Mouse (Mus musculus): ENCODE measurements around the gene Scd3. TPM values are rescaled to one million over a fixed set of nuclear protein-coding genes. Genes with fewer than 3 reads are reported as not detected.
"Not testable (repeated sequence)": the region's sequence is repeated elsewhere in the genome, so short reads cannot be mapped to it uniquely, and the experiment has no call there.

The Scd3 gene
- total RNA-seq, 2 experiments from 2014 or later = 1.5 to 1.6 TPM

GRCm38 (mm10) chr19:44230212-44230611 is 27.1 kb downstream of the Scd3 start:
- peak in 1 of 2 experiments; percentile 27 for DNase-seq (ENCODE audit: low spot score in 2 of 2)
- intact Hi-C loops (cut with DNase I) = no loop called here

GRCm38 (mm10) chr19:44231608-44232151 is 28.6 kb downstream of the Scd3 start:
- intact Hi-C loops (cut with DNase I) = no loop called here
- no peak for DNase-seq (ENCODE audit: low spot score in 2 of 2)

DNA sequence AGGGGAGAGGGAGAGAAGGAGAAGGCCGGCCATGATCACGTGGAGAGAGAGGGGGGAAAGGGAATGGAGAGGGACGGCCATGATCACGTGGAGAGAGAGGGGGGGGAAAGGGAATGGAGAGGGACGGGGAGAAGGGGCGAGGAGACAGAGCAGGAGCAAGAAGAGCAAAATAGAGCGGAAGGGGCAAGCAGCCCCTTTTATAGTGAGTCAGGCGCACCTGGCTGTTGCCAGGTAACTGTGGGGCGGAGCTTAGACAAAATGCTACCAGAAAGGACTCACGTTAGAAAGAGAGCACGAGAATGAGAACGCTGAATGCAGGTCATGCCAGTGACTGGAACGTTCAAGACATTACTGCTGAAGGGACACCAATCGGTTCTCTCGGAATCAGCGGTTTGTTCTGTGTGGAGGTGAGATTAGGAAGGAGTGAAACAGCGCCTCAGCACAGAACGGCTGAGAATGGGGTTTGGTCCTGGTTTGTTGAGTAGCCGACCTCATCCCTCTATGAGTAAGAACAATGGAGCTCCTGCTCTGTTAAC is 34.5 kb downstream of the Scd3 start:
- intact Hi-C loops (cut with DNase I) = no loop called here
- peak in 1 of 2 experiments; percentile 6 for DNase-seq (ENCODE audit: low spot score in 2 of 2)

GRCm38 (mm10) chr19:44238906-44239305 is 35.8 kb downstream of the Scd3 start:
- DNase-seq (ENCODE audit: low spot score in 2 of 2) = no peak
- intact Hi-C loops (cut with DNase I) = no loop called here

DNA sequence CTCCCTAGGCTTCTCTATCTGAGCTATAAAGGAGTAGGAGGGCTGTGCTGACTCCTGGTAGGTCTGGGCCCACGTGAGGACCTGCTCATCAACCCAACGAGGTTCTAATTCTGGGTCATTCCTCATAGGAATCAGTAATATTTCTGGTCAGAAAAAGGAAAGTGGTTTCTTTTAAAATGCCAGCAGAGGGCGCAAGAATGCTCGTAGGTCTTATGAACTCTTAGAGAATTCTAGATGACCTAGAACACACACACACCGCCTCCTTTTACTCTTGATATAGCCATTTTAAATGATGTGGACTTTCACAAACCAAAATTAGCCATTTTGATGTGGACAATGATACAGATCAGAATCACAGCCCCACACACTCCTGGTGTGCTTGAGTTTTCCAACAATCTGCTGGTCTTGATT is 42.7 kb downstream of the Scd3 start:
- DNase-seq (ENCODE audit: low spot score in 2 of 2) = peak in 1 of 2 experiments; percentile 34

GRCm38 (mm10) chr19:44246341-44246911 is 43.4 kb downstream of the Scd3 start:
- DNase-seq (ENCODE audit: low spot score in 2 of 2) = no peak
- intact Hi-C loops (cut with DNase I) = loop anchor here (5.0 kb wide), 1 partner anchor 171 kb away; no protein-coding TSS in a partner anchor

More for the DNA sequence above, 42.7 kb downstream of the Scd3 start:
- intact Hi-C loops (cut with DNase I) = loop anchor here (5.0 kb wide), 1 partner anchor 172 kb away; no protein-coding TSS in a partner anchor

- intact Hi-C loops (cut with DNase I) = loop anchor here (1.0 to 5.0 kb wide), 2 partner anchors 48 to 170 kb away; no protein-coding TSS in a partner anchor
- DNase-seq (ENCODE audit: low spot score in 2 of 2) = no peak
Observed at GRCm38 (mm10) chr19:44247281-44248080, 44.4 kb downstream of the Scd3 start.

DNA sequence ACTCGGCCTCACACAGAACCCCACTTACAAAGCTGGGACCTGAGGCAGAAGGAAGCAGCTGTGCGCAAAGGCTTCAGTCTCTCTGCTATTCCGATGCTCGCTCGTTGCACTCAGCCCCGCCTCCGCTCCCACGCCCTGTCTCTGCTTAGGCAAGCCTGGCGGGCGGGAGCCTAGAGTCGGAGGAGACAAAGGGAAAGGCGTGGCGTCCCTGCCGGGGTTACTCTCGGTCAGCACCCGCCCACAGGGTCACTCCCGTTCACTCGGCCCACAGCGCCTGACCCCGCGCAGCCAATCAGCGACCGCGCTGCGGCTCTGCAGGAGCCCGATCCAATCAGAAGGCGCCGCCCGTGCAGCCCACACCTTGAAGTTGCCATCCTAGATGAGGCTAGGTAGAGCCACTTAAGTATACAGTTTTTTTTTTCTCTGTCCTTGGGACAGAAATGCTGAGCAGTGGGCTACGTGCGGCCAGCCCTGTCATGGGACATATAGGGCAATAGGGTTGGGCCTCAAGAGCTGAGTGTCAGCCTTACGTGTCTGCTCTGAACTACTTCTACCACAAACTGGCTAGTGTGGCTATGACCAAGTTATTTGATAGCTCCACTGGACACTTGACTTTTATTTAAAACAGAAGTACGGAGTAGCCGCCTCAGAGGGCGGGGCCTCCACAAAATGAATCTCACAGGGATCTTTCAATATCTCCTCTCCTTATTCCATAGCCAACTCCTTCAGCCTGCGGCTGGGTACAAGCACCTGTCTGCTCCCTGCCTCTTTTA is 45.2 kb downstream of the Scd3 start:
- intact Hi-C loops (cut with DNase I) = loop anchor here (5.0 kb wide), 1 partner anchor 169 kb away; no protein-coding TSS in a partner anchor

GRCm38 (mm10) chr19:44248854-44249351 is 45.8 kb downstream of the Scd3 start:
- DNase-seq (ENCODE audit: low spot score in 2 of 2) = no peak
- intact Hi-C loops (cut with DNase I) = loop anchor here (5.0 kb wide), 1 partner anchor 168 kb away; no protein-coding TSS in a partner anchor

More for the DNA sequence above, 45.2 kb downstream of the Scd3 start:
- peak; percentile 91 to 98 for DNase-seq (ENCODE audit: low spot score in 2 of 2)

GRCm38 (mm10) chr19:44251138-44251537 is 48.1 kb downstream of the Scd3 start:
- DNase-seq (ENCODE audit: low spot score in 2 of 2); intact Hi-C loops (cut with DNase I): not testable (repeated sequence)

GRCm38 (mm10) chr19:44251936-44252558 is 49.0 kb downstream of the Scd3 start:
- intact Hi-C loops (cut with DNase I) = no loop called here
- no peak for DNase-seq (ENCODE audit: low spot score in 2 of 2)

DNA sequence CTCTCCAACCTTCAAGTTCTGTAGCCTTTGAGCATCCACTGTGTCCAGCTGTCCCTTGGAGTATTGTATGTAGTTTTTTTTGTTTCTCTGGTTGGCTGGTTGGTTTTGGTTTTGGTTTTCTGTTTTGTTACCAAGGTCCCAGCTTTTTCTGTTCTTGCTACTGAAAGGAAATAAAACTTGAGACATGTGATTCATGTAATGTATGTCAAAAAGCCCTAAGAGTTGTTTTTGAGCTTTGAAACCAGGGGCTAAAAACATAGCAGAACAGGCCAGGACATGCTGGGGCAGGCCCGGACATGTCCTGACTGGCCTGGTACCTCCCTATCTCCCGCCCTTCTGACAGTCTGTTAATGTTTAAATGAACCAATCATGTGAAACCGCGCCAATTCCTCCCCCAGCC is 51.0 kb downstream of the Scd3 start:
- intact Hi-C loops (cut with DNase I); DNase-seq (ENCODE audit: low spot score in 2 of 2): not testable (repeated sequence)

- DNase-seq (ENCODE audit: low spot score in 2 of 2) = no peak
- intact Hi-C loops (cut with DNase I) = loop anchor here (5.0 kb wide), 1 partner anchor 275 kb away; no protein-coding TSS in a partner anchor
Observed at GRCm38 (mm10) chr19:44257377-44257966, 54.4 kb downstream of the Scd3 start.

DNA sequence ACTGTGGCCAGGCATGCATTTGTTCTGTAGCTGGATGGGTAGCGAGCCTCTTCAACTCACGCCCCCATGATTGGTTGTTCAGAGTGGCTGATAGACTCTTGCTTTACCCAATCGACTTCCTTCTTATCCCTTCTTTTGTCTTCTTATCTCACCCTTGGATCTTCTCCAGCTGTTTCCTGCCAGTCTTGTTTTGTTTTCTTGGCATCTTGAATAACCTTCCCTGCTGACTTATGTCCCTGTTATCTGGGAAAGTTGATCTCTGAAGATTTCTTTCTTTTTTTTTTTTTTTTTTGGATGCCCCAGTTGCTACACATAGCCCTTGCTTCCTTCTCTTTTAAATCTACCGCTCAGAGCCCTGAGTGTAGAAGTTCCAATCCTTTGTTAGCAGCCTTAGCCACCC is 56.4 kb downstream of the Scd3 start:
- DNase-seq (ENCODE audit: low spot score in 2 of 2) = no peak
- intact Hi-C loops (cut with DNase I) = loop anchor here (5.0 kb wide), 1 partner anchor 273 kb away; no protein-coding TSS in a partner anchor

- intact Hi-C loops (cut with DNase I) = no loop called here
- no peak for DNase-seq (ENCODE audit: low spot score in 2 of 2)
Observed at GRCm38 (mm10) chr19:44260487-44260886, 57.4 kb downstream of the Scd3 start.

- intact Hi-C loops (cut with DNase I) = no loop called here
- no peak for DNase-seq (ENCODE audit: low spot score in 2 of 2)
Observed at GRCm38 (mm10) chr19:44261774-44262173, 58.7 kb downstream of the Scd3 start.

GRCm38 (mm10) chr19:44263581-44263980 is 60.5 kb downstream of the Scd3 start:
- no peak for DNase-seq (ENCODE audit: low spot score in 2 of 2)
- intact Hi-C loops (cut with DNase I) = no loop called here

- no peak for DNase-seq (ENCODE audit: low spot score in 2 of 2)
- intact Hi-C loops (cut with DNase I) = no loop called here
Observed at GRCm38 (mm10) chr19:44264226-44264625, 61.2 kb downstream of the Scd3 start.
